Mouse (Mus musculus) lung, adult 18-20 months (tissue): ENCODE measurements at regions not wholly inside any gene's neighbourhood (a gene's known extent, or its start where the extent isn't known, plus 50 kb on each side); places are given as distances from the start of the nearest gene placed in this dataset.

Source experiments
- DNase-seq, 2 experiments: peaks; one replicate each; pipeline ENCODE4 v3.0.0; 2022; ENCODE audit warnings: mixed read lengths in 2 of 2

- DNase-seq = no peak
These were observed 132.7 kb downstream of the Otoa start for GRCm38 (mm10) chr7:121214181-121214580.

DNA sequence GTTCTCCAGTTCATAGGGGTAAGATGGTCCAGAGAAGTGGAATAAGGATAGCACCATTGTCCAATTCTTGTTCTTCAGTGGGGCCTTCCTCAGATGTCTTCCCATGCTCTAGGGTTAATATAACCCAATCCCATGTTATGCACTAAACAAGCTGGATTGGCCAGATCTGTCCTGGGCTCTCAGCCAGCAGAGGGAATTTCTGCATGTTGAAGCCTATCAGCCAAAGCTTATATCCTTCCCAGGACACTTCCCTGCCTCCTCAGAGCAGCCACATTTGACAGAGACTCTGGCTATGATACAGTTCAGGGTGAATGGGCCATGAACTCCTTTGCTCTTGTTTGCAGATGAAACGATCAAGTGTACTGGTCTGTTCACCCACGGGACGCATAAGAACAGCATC lies 133.6 kb downstream of the Otoa start:
- DNase-seq = no peak

DNA sequence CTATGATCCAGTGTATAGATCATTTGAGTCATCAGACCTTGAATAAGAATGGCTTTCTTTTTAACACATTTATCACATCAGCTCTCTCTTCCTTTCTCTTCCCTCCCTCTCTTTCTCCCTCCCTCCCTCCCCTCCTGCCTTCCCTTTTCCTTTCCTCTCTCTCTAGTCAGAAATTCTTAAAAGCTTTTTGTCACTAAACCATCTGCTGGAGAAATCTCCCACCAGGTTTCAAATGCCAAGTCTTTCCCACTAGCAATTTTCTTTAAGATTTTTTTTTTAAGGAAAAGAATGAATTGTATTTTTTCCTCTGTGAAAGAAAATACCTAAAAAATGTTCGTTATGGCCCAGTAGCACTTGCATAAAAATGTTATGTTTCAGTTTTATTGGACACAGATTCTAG lies 134.3 kb downstream of the Otoa start:
- no peak for DNase-seq

DNA sequence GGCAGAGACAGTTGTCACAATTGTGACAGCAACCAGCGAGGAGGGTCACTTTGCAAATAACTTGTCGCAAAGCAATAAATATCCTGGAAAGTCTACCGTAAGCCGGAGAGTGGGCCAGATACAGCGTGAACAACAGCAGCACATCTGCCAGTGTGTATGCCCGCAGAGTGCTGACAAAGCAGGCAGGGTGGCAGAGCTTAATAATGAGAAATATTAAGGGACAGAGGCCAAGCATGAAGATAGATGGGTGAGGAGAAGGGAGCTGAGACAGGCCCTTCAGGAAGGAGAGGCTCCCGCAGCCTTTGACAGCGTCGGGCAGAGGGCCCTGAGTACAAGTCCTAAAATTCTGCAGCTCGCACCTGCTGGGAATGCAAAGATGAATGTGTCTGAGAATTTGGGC lies 136.6 kb downstream of the Otoa start:
- no peak for DNase-seq

DNA sequence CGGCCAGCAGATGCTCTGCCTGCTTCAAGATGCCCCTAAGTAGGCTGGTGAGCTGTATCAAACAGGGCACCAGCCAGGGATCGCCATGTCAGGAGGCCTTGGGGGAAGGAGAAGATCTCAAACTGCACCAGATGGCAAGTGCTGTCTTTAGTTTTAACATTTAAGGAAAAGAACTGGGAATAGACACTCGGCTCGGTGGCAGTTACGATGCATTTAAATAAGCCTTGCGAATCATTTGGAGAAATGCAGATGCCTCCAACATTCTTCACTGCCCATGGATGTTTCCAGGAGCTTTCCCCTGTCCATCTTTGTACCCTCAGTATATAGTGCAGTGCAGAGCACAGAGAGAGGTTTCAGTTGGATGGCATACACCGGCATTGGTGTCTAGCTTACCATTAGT lies 139.7 kb downstream of the Otoa start:
- DNase-seq = no peak

DNA sequence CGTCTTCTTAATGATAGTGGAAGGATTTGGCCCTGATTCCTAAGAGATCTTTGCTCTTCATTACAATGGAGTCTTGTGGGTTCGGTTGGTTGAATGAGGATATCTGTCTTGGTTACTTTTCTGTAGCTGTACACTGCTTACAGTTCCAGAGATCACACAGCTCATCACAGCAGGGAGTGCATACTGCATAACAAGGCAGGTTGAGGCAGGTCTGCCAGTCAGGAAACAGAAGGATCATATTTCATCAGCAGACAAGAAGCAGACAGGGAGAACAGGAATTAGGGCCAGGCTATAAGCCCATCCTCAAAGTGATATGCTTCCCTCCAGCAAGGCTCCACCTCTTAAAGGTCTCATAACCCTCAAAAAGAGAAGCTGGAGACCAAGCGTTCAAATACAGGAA lies 150.4 kb downstream of the Otoa start:
- DNase-seq = no peak

DNA sequence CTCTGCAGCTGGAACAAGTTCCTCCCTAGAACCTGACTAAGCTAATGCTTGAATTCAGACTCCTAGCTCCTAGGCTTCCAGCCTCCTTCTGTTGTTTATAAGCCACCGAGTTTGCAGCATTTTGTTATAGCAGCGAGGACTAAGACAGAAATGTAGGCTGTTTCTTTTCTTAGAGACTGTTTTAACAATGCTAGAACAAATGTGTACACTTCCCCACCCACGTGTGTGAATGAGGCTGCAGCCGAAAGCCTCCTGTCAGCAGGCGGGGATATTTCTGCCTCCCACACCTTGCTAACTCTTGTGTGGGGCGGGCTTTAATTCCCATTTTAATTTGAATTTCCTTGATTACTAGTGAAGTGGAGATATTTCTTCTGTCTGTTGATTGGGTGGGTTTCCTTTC lies 153.4 kb downstream of the Otoa start:
- DNase-seq = no peak

GRCm38 (mm10) chr7:121239731-121240130 lies 151.9 kb upstream of the Hs3st2 start:
- no peak for DNase-seq

GRCm38 (mm10) chr7:121247845-121248244 lies 143.8 kb upstream of the Hs3st2 start:
- no peak for DNase-seq

DNA sequence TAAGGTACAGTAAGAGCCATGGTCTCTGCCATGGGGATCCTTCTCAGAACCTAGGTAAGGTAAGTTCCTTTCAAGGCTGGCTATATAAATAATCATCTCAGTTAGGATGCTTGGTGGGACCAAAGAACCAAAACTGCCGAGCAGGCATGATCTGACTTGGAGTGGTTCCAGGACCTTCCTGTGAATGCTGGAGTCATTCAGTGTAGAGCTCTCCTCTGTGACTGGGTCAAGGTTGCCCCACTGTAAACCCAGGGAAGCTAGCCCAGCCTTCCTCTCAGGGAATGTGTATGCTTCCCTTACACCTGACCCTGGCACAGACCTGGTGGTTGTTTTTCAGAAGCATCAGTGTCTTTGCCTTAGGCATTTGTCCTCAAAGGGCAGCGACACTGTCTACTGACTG lies 134.2 kb upstream of the Hs3st2 start:
- no peak for DNase-seq

GRCm38 (mm10) chr7:121258826-121259496 lies 132.7 kb upstream of the Hs3st2 start:
- DNase-seq = peak in 1 of 2 experiments; percentile 7

- DNase-seq = no peak
These were observed 132.1 kb upstream of the Hs3st2 start for GRCm38 (mm10) chr7:121259497-121260009.

DNA sequence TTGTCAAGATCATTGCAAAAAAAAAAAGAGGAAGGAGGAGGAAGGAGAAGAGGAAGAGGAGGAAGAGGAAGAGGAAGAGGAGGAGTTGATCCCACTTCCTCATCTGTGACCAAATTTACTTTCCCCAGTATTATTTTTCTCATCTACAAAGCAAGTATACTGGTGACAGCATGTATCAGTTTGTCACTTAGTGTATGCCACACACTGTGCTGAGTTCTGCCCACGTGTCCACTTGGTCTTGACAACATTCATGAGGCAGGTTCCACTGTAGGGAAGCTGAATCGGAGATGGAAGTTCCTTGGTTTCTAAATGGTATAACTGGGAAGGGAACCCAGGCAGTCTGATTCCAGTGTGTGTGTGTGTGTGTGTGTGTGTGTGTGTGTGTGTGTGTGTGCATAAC lies 122.3 kb upstream of the Hs3st2 start:
- DNase-seq = no peak

- DNase-seq = no peak
These were observed 111.1 kb upstream of the Hs3st2 start for GRCm38 (mm10) chr7:121280597-121280996.

GRCm38 (mm10) chr7:121282154-121282553 lies 109.5 kb upstream of the Hs3st2 start:
- DNase-seq = no peak

DNA sequence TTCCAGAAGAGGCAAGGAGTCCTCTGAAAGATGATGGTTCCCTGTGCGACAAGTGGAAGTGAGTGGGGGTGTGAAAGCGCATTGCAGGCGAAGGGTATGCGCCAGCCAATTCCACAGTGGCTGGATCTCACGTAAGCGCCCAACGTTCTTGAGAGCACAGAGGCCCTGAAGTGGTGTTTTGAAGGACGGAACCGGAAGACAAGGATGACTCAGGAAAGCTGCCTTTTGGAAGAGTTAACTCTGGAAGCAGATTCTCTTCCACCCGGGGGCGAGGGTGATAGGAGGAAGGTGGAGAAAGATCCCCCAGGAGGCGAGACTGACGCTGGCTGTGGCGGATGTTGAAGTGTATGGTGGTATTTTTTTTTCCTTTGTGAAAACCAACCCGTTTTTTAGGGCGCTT lies 101.9 kb upstream of the Hs3st2 start:
- no peak for DNase-seq

DNA sequence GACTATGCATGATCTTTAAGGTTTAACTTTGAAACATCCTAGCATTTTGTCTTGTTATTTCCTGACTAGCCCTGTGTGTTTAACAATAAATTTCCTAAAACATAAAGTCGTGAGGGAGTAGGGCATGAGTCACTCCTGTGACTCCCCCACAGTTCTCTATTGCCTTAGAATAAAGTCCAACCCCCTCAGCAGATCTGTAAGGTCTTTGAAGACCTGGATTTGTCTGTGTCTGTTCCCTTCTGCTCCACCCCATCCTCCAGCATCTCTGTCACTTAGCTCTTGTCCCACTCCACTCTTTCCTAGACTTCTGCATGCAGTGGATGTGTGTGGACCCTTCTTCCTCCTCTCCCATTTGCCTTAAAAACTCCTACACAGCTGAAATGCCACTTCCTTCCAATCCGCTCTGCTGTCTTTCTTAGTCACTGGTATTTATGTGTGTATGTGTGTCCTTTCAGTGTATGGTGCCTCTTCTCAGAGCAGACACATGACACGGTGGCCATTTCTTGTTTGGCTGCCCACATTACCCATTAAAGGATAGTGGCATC lies 95.4 kb upstream of the Hs3st2 start:
- no peak for DNase-seq

- no peak for DNase-seq
These were observed 78.6 kb upstream of the Hs3st2 start for GRCm38 (mm10) chr7:121312961-121313587.

DNA sequence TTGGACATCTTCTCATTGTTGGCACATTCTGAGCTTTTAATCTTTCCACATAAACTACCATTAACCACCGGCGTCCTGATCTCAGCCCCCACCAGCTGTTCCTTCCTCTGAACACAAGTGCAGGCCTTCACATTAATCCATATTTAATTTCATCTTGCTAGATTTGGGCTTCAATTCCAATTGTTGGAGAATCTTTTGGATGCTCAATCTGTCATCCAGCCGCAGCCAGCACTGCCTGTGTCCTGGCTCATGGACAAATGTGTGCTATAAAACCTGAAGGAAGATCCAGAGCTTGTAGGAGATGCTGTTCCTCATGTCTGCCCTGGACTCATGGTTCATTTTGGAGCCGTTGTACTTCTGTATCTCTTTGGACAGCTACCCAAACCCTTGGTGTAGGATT lies 77.1 kb upstream of the Hs3st2 start:
- no peak for DNase-seq

DNA sequence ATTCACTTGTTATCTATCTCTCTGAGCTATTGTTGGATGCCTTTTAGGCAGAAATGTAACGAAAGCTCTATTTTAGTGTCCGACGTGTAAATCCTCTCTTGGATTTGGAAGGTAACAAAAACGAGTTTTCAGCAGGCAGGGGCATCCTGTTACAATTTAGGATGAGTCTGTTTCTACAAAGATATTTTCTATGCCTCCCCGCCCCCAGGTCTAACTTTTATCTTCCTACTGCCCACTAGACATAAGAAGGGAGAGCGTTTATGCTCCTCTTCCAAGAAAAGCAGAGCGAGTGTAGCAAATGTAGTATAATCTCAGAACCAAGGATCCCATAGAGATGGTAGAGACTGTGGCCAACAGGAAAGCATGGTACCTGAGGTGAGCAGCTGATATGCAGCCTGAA lies 62.4 kb upstream of the Hs3st2 start:
- DNase-seq = no peak

GRCm38 (mm10) chr7:121332532-121332931 lies 59.1 kb upstream of the Hs3st2 start:
- no peak for DNase-seq

DNA sequence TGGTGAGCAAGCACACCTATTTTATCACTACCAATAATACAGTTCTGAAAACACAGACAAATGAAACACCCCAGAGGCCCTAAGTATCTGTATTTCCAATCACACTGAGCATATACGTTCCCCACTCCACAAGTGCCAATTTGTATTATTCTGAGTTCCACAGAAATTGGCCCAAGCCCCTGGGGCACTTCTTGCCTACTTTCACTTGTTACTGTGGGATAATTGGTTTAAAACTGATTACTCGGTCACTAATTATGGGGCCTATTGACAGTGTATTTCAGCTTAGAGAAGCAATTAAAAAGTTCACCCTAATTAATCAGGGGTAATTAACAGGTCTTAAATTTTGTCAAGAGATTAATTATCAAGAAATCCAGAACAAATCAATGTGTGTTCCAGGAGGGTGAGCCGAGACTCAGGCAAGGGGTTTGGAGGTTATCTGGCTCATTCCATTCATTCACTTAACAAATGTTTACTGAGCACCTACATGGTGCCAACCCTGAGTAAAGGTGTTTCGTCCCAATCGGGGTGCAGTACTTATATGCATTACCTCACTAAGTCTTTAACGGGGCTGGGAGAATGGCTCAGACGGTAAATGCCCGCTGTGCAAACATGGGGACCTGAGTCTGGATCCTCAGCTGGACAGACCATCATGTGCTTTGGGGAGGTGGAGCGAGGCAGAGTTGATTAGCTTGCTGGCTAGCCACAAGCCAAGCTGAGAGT lies 56.1 kb upstream of the Hs3st2 start:
- DNase-seq = no peak

- no peak for DNase-seq
These were observed 51.7 kb upstream of the Hs3st2 start for GRCm38 (mm10) chr7:121339942-121340341.
